Mouse (Mus musculus): ENCODE measurements around the gene Kl.

The Kl gene

GRCm38 (mm10) chr5:150952328-150952668 lies at the start of gene Kl:
TSS of gene Kl (plus strand) at chr5:150952607.
- DNase-seq (ENCODE audit: extremely low spot score, low read depth, low spot score), result no peak

DNA sequence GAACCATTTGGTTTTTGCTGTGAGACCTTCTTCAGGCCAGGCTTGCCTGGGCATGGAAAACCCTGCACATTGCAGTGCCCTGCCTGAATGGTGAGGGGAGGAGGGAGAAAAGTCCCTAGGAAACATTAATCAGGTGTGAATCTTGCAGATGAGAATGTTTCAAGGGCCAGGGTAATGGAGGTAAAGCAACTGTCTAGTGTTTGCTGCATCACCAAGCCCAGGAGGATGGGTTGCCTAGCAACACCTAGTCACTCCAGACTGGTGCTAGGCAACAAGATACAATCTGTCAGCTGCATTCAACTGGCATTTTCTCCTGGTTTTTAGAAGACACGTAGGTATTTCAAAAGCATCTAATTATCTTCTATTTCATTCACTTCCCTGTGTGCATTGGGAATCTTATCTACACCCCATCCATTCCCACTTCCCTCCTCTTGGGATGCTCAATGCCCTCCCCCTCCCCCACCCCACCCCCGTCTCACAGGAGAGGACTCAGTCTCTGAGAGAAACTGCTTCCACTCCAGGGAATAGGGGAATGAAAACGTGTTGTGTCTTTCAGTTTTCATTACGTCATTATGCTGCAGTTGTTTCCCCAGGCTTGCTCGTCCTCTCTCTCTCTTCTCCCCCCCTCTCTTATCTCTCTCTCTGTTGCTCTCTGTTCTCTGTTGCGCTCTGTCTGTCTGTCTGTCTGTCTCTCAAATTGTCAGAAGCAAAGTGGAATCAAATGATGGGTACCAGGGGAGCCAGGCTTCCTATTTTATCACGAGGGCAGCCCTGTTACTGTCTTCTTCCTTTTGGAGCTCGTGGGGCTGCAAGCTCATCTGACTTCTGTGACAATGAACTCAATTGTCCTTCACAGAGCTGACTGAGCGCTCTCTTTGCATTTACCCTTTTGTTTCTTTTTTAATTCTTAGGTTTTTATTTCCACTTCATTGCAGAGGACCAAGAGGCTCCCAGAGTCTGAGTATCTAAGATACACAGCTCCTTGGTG lies 46.1 kb upstream of the Kl start:
- no peak for DNase-seq (ENCODE audit: extremely low spot score, low read depth, low spot score)

DNA sequence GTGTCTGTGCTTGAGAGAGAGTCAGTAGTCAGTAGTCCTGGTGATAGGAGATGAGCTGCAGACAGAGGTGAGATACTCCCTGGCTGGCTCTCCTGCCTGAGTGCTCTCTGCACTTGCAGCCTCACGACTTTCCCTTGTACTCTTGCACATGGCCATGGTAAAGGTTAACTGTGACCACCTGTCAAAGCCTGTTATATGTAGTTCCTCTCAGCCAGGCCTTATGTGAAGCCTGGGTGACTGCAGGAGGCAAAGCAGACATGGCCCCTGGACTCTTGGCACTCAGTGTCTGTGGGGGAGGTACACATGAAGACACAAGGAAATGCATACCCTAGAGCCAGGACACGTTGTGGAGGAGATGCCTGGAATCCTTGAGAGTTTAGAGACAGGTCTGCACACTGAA lies 40.3 kb upstream of the Kl start:
- DNase-seq (ENCODE audit: extremely low spot score, low read depth, low spot score), result no peak

- DNase-seq (ENCODE audit: extremely low spot score, low read depth, low spot score), result no peak
These were observed 39.8 kb upstream of the Kl start for GRCm38 (mm10) chr5:150912656-150913055.

DNA sequence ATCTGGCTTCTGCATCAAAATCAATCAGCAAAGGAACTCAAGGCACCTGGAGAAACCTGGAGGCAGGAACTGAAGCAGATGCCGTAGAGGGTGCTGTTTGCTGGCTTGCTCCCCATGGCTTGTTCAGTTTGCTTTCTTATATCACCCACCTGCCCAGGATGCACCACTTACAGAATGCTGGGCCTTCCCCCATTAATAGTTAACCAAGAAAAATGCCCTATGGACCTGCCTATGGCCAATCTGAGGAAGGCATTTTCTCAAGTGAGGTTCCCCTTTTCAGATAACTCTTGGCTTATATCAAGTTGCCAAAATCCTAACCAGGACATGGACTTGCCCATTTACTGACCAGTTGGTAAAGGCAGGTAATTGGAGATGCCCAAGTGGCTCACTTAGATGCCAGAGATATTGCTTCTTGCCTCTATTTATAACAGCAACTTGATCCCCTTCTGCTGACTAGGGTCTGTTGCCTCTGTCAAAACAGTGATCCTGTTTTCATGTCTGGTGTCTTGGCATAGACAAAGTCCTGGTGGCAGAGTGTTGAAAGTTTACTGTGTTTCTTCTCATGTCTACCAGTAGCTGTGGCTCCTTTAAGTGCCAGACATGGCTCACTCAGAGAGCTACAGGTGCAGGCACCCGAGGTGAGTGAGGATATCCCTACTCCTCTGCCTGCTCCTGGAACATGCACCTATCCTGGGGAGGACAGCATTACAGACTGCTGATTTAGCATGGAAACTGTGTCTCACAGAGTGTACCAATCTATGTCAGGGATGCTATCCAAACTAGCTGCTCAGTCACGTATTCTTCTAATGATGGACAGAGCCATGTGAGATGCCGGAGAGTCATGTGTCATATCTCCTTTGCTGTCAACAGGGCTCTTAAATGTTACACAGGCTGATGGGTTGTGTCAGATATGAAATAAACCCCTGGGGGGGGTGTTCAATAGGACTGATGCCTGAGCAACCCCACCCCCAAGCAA lies 37.0 kb upstream of the Kl start:
- no peak for DNase-seq (ENCODE audit: extremely low spot score, low read depth, low spot score)

- DNase-seq (ENCODE audit: extremely low spot score, low read depth, low spot score), result no peak
These were observed 35.1 kb upstream of the Kl start for GRCm38 (mm10) chr5:150917131-150917858.

DNA sequence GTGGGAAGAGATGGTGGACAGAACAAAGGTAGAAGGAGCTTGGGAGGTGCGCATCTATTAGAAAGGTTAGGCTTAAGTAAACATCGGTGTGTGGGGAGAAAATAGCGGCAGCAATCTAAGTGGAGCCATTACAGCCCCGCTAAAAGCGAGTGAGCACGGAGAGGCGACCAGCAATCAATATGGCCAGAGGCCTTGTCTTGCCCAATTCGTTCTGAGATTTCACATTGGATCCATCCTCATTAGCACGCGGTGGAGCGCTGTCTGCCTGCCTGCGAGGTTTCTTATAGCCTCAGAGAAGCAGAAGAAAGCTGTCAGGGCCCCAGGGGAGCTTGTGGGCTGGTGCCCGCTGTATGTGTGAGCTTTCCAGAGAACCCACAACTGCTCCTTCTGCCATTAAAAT lies 33.8 kb upstream of the Kl start:
- DNase-seq (ENCODE audit: extremely low spot score, low read depth, low spot score), result no peak

GRCm38 (mm10) chr5:150919269-150919668 lies 33.1 kb upstream of the Kl start:
- no peak for DNase-seq (ENCODE audit: extremely low spot score, low read depth, low spot score)

DNA sequence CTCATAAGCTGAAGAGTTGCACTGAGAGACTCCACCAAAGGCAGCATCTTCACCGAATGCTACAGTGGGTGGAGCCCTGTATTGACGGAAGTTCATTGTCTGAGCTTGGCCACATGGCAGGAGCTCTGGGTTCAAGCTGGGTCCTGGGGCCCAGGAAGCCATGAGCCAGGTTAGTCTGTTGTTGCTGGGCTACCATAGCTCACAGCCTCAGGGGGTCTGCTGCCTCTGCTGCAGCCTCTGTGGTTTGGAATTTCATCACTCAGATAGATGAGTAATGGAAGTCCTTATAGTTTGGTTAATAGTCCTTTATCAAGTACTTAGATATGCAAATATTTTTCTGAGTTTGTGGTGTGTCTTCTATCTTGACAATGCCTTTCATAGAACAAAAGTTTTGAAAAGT lies 32.4 kb upstream of the Kl start:
- no peak for DNase-seq (ENCODE audit: extremely low spot score, low read depth, low spot score)

DNA sequence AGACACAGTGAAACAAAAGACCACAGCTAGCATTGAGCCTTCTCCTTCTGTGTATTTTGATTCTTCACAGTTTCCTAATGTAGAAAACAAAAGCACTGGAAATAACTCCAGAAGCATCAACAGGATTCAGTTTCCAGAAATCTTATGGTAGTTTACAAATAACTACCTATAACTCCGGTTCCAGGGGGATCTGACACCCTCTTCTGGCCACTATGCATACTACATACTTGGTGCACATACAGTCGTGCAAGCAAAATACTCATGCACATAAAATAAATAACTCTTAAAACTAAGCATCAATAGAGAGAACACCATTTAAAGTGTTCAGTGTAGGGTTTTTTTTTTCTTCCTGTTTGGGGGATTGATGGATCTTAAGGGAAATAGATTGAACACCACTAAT lies 23.0 kb upstream of the Kl start:
- DNase-seq (ENCODE audit: extremely low spot score, low read depth, low spot score), result no peak

- DNase-seq (ENCODE audit: extremely low spot score, low read depth, low spot score), result no peak
These were observed 19.8 kb upstream of the Kl start for GRCm38 (mm10) chr5:150932596-150932995.

GRCm38 (mm10) chr5:150936213-150936612 lies 16.2 kb upstream of the Kl start:
- no peak for DNase-seq (ENCODE audit: extremely low spot score, low read depth, low spot score)

GRCm38 (mm10) chr5:150936807-150937206 lies 15.6 kb upstream of the Kl start:
- DNase-seq (ENCODE audit: extremely low spot score, low read depth, low spot score), result no peak

- DNase-seq (ENCODE audit: extremely low spot score, low read depth, low spot score), result no peak
These were observed 14.9 kb upstream of the Kl start for GRCm38 (mm10) chr5:150937501-150937900.

DNA sequence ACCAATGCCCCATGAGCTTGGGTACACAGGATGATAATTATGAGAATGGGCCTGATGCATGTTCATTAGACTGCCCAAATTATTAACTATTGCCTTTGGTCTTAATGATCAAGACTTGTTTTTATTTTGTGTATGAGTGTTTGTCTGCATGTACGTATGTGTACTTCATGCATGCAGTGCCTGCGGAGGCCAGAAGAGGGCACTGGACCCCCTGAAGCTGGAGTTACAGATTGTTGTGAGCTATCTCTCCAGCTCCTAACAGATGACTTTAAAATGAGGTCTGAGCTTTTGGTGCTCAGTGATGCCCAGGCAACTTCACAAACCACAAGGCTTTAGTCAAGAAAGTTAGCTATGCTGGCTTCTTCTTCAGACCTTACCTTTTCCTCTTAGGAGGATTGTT lies 6.8 kb upstream of the Kl start:
- DNase-seq (ENCODE audit: extremely low spot score, low read depth, low spot score), result no peak

GRCm38 (mm10) chr5:150949131-150949530 lies 3.3 kb upstream of the Kl start:
- DNase-seq (ENCODE audit: extremely low spot score, low read depth, low spot score), result no peak

DNA sequence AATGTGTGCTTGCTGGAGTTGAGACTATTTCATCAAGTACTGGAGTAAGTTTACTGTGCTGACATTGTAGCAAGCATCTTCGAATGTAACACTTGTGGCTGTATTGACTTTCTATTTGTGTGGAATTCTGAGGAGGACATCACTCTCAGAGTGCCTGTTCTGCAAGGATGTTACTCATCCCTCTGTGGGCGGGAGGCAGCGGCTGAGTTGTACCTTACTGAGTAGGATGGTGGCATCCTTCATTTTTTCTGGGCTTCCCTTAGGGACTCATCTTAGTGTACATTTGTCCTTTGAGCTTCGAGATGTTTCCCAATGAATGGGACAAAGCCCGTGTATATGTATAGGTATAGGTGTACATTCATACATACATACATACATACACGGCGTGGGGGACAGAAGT lies 1.1 kb upstream of the Kl start:
- DNase-seq (ENCODE audit: extremely low spot score, low read depth, low spot score), result no peak

DNA sequence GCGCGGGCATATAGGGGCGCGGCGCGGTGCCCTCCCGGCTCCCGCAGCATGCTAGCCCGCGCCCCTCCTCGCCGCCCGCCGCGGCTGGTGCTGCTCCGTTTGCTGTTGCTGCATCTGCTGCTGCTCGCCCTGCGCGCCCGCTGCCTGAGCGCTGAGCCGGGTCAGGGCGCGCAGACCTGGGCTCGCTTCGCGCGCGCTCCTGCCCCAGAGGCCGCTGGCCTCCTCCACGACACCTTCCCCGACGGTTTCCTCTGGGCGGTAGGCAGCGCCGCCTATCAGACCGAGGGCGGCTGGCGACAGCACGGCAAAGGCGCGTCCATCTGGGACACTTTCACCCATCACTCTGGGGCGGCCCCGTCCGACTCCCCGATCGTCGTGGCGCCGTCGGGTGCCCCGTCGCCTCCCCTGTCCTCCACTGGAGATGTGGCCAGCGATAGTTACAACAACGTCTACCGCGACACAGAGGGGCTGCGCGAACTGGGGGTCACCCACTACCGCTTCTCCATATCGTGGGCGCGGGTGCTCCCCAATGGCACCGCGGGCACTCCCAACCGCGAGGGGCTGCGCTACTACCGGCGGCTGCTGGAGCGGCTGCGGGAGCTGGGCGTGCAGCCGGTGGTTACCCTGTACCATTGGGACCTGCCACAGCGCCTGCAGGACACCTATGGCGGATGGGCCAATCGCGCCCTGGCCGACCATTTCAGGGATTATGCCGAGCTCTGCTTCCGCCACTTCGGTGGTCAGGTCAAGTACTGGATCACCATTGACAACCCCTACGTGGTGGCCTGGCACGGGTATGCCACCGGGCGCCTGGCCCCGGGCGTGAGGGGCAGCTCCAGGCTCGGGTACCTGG lies 488 bp downstream of the Kl start:
- no peak for DNase-seq (ENCODE audit: extremely low spot score, low read depth, low spot score)

GRCm38 (mm10) chr5:150954791-150955190 lies 2.4 kb downstream of the Kl start:
- no peak for DNase-seq (ENCODE audit: extremely low spot score, low read depth, low spot score)

DNA sequence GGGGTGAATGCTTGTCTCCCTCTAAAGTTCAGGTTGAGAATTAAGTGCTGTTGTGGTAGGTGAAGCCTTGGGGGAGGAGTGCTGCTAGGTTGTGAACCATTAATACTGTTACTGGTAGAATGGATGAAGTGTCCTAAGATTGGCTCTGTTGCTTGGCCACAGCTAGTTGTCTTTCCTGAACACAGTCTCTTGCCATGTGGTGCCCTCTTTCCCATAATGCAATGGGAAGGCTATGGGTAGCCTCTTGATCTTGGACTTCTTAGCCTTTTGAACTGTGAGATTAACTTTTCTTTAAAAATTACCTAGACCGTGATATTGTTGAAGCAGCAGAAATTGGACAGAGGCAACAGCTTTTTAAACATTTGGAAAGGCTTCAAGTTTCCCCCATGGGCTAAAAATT lies 7.5 kb downstream of the Kl start:
- DNase-seq (ENCODE audit: extremely low spot score, low read depth, low spot score), result no peak
